Mouse (Mus musculus) ES-Bruce4 (cell line): ENCODE data around the gene Gm4881.

ENCODE experiments used
- CTCF ChIP-seq: IDR thresholded peaks from one replicate; pipeline ENCODE4 v1.8.1; 2011; ENCODE audit warnings: low read depth, low read length
- EP300 ChIP-seq: IDR thresholded peaks from 2 replicates; pipeline ENCODE4 v1.6.1; 2011; ENCODE audit warnings: low read depth, low read length; ENCODE audit not compliant: insufficient read depth
- POLR2A ChIP-seq: IDR thresholded peaks from one replicate; pipeline ENCODE4 v1.8.1; 2011; ENCODE audit warnings: low read length; ENCODE audit not compliant: insufficient read depth

DNA sequence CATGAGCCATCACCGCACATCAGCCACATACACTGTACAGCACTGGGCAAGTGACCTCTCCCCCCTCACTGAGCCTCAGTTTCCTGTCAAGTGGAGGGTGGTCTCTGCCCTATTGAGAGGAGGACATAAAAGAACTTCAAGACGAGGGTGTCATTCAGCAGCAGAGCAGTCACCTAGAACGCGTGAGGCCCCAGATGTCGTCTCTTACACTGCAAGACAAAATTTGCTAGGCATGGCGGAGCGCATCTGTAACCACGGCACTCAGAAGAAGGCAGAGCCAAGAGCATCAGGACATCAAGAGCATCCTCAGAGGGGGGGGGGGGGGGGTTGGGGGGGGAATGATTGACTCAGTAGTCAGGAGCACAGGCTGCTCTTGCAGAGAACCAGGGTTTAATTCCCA, 48.0 kb downstream of the Gm4881 start:
- TF ChIP-seq CTCF: no peak
- no peak for TF ChIP-seq EP300
- no peak for TF ChIP-seq POLR2A
